Mouse (Mus musculus) myocyte (in vitro differentiated cells): ENCODE data around the gene Rnf224. TPM values are rescaled to one million over a fixed set of nuclear protein-coding genes. Genes with fewer than 3 reads are reported as not detected.
A peak's percentile ranks its signal among the peaks of the same experiment; 100 is the strongest.

ENCODE experiments used
- H3K27me3 ChIP-seq: one replicate; pipeline ENCODE4 v1.6.1; 2011; ENCODE audit not compliant: control insufficient read depth, insufficient read depth, insufficient read length
- H3K36me3 ChIP-seq: one replicate; pipeline ENCODE4 v1.6.1; 2011; ENCODE audit not compliant: control insufficient read depth, insufficient read depth
- H3K4me2 ChIP-seq: one replicate; pipeline ENCODE4 v1.6.1; 2011; ENCODE audit warnings: low read depth, control low read depth
- H3K4me3 ChIP-seq: one replicate; pipeline ENCODE4 v1.5.1; 2011; ENCODE audit warnings: mild to moderate bottlenecking, control low read depth, moderate library complexity
- H3K79me2 ChIP-seq: one replicate; pipeline ENCODE4 v1.6.1; 2011; ENCODE audit not compliant: control insufficient read depth, insufficient read depth
- H3ac ChIP-seq: one replicate; pipeline ENCODE4 v1.6.1; 2011; ENCODE audit not compliant: control insufficient read depth, insufficient read length
- CEBPB ChIP-seq: IDR thresholded peaks from 2 replicates; pipeline ENCODE4 v1.6.1; 2011; ENCODE audit warnings: mild to moderate bottlenecking, moderate library complexity; ENCODE audit not compliant: poor library complexity, insufficient read depth, severe bottlenecking
- E2F4 ChIP-seq: IDR thresholded peaks from one replicate; pipeline ENCODE4 v1.6.1; 2011; ENCODE audit warnings: mild to moderate bottlenecking, control low read depth, moderate library complexity; ENCODE audit not compliant: insufficient read depth
- MAX ChIP-seq: IDR thresholded peaks from one replicate; pipeline ENCODE4 v1.6.1; 2011; ENCODE audit warnings: low read depth, mild to moderate bottlenecking, control low read depth
- MYOD1 ChIP-seq, 3 experiments: IDR thresholded peaks; one replicate each; pipeline ENCODE4 v1.6.1; 2011; ENCODE audit warnings: control low read depth in 2 of 3, low read depth in 2 of 3, mild to moderate bottlenecking in 2 of 3, moderate library complexity in 1 of 3; ENCODE audit not compliant: insufficient read length in 2 of 3, control insufficient read depth in 1 of 3
- MYOG ChIP-seq, 3 experiments: IDR thresholded peaks; one replicate each; pipeline ENCODE4 v1.6.1; 2011; ENCODE audit warnings: control low read depth in 2 of 3, low read depth in 2 of 3, mild to moderate bottlenecking in 2 of 3; ENCODE audit not compliant: insufficient read length in 2 of 3, control insufficient read depth in 1 of 3, insufficient read depth in 1 of 3
- POLR2A ChIP-seq: IDR thresholded peaks from one replicate; pipeline ENCODE4 v1.6.1; 2011; ENCODE audit warnings: low read depth, mild to moderate bottlenecking, control low read depth, moderate library complexity; ENCODE audit not compliant: insufficient read length
- POLR2AphosphoS2 ChIP-seq: IDR thresholded peaks from one replicate; pipeline ENCODE4 v1.6.1; 2011; ENCODE audit warnings: low read depth, control low read depth; ENCODE audit not compliant: insufficient read length
- REST ChIP-seq: IDR thresholded peaks from one replicate; pipeline ENCODE4 v1.6.1; 2011; ENCODE audit warnings: mild to moderate bottlenecking, control low read depth, moderate library complexity; ENCODE audit not compliant: insufficient read depth, insufficient read length
- SRF ChIP-seq: IDR thresholded peaks from one replicate; pipeline ENCODE4 v1.6.1; 2011; ENCODE audit warnings: low read depth; ENCODE audit not compliant: control insufficient read depth, insufficient read length
- TCF12 ChIP-seq: IDR thresholded peaks from one replicate; pipeline ENCODE4 v1.6.1; 2011; ENCODE audit warnings: mild to moderate bottlenecking, control low read depth; ENCODE audit not compliant: poor library complexity, insufficient read depth, severe bottlenecking
- TCF3 ChIP-seq: IDR thresholded peaks from one replicate; pipeline ENCODE4 v1.6.1; 2011; ENCODE audit warnings: low read depth, control low read depth; ENCODE audit not compliant: insufficient read length
- USF1 ChIP-seq: IDR thresholded peaks from one replicate; pipeline ENCODE4 v1.6.1; 2011; ENCODE audit warnings: low read depth, mild to moderate bottlenecking, control low read depth, moderate library complexity
- polyA plus RNA-seq: library from polyadenylated mRNA; unstranded; fragments of >200 nt; fragmentation: generic; extraction: Trizol; gene quantifications from one replicate; pipeline ENCODE4 v1.2.1, GENCODE M21; 2012; ENCODE audit warnings: missing spikeins

Rnf224 gene
- polyA plus RNA-seq, 1 experiment = not detected

DNA sequence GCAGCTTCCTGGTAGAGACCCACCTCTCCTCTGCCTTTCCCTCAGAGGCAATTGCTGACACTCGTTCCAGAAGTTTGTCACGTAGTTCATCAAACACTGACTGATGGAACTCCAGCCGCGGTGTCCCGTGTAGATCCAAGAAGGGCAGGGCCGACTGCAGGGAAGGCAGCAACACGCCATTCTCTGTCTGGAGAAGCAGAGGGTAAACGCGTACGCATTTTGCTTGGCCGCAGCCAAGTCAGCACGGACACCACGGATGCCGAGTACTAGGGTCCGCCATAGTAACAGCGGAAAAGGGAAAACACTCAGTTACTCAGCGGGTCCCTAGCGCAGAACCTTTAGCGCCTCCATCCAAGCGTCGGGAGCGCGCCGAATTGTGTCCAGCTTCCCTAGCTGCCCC lies 25.9 kb downstream of the Rnf224 start:
- Histone ChIP-seq H3K4me2 (peak overlapping the region; percentile 96), H3K4me3 (peak overlapping the region; percentile 96), H3K79me2 (peaks cover 34% of the 10 kb centered on the region), H3K36me3 (peaks cover 9% of the 10 kb centered on the region), H3K27me3 (no peaks in the 10 kb centered on the region), H3ac (peak overlapping the region; percentile 41)
- TF ChIP-seq TCF12 = no peak
- TF ChIP-seq POLR2A = no peak
- TF ChIP-seq REST = no peak
- no peak for TF ChIP-seq USF1
- no peak for TF ChIP-seq TCF3
- no peak for TF ChIP-seq MYOG (IDR thresholded peaks at IDR 0.05; ENCODE audit: control insufficient read depth in 1 of 3, insufficient read depth in 1 of 3, insufficient read length in 2 of 3, low read depth in 2 of 3)
- TF ChIP-seq CEBPB = no peak
- TF ChIP-seq MYOD1 (IDR thresholded peaks at IDR 0.05; ENCODE audit: control insufficient read depth in 1 of 3, insufficient read length in 2 of 3, low read depth in 2 of 3) = no peak
- TF ChIP-seq MAX = no peak
- TF ChIP-seq POLR2AphosphoS2 = no peak
- TF ChIP-seq SRF = no peak
- TF ChIP-seq E2F4 = no peak

GRCm38 (mm10) chr2:25207593-25207992 lies 29.0 kb downstream of the Rnf224 start:
- H3K79me2 ChIP-seq = peaks cover 34% of the 10 kb centered on the region
- peaks cover 21% of the 10 kb centered on the region for H3K36me3 ChIP-seq
- H3ac ChIP-seq = no peak overlapping the region
- no peak overlapping the region for H3K4me2 ChIP-seq
- TF ChIP-seq MAX (no peak), USF1 (no peak), MYOD1 (IDR thresholded peaks at IDR 0.05; ENCODE audit: control insufficient read depth in 1 of 3, insufficient read length in 2 of 3, low read depth in 2 of 3) (no peak), REST (no peak), TCF3 (no peak), POLR2AphosphoS2 (no peak), TCF12 (no peak), POLR2A (no peak), E2F4 (no peak), SRF (no peak), CEBPB (no peak), MYOG (IDR thresholded peaks at IDR 0.05; ENCODE audit: control insufficient read depth in 1 of 3, insufficient read depth in 1 of 3, insufficient read length in 2 of 3, low read depth in 2 of 3) (no peak)
- no peaks in the 10 kb centered on the region for H3K27me3 ChIP-seq
- no peak overlapping the region for H3K4me3 ChIP-seq

- H3K27me3 ChIP-seq = no peaks in the 10 kb centered on the region
- no peak overlapping the region for H3ac ChIP-seq
- peaks cover 14% of the 10 kb centered on the region for H3K79me2 ChIP-seq
- H3K36me3 ChIP-seq = peaks cover 44% of the 10 kb centered on the region
- TF ChIP-seq TCF3 = no peak
- no peak for TF ChIP-seq TCF12
- TF ChIP-seq USF1 = no peak
- TF ChIP-seq MYOG (IDR thresholded peaks at IDR 0.05; ENCODE audit: control insufficient read depth in 1 of 3, insufficient read depth in 1 of 3, insufficient read length in 2 of 3, low read depth in 2 of 3) = no peak
- TF ChIP-seq REST = no peak
- TF ChIP-seq POLR2A = no peak
- TF ChIP-seq CEBPB = no peak
- TF ChIP-seq MAX = no peak
- TF ChIP-seq E2F4 = no peak
- TF ChIP-seq SRF = no peak
- H3K4me2 ChIP-seq = no peak overlapping the region
- no peak overlapping the region for H3K4me3 ChIP-seq
These were observed 32.9 kb downstream of the Rnf224 start for GRCm38 (mm10) chr2:25203631-25204214.

DNA sequence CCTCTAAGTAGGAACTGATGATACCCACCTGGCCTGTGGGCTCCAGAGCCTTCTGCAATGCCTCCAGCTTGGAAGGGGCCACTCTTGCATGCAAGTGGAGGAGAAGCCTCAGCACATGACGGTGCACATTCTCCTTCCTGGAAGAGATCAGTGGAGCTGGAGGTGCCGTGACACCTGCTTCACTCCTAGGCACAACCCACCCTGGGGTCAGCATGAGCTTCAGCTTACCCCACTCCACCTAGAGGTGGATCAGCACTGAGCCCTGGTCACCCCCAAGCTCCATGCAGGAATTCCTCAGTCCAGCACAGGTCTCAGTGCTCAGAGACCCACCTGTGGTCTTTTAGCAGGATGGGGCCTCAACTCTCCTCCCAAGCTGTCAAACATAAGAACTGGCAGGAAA lies 36.0 kb downstream of the Rnf224 start:
- Histone ChIP-seq H3K4me2 (no peak overlapping the region), H3K27me3 (no peaks in the 10 kb centered on the region), H3K36me3 (peaks cover 35% of the 10 kb centered on the region), H3K4me3 (no peak overlapping the region), H3ac (no peak overlapping the region), H3K79me2 (no peaks in the 10 kb centered on the region)
- TF ChIP-seq TCF3 = no peak
- TF ChIP-seq CEBPB = no peak
- TF ChIP-seq TCF12 = no peak
- no peak for TF ChIP-seq MAX
- TF ChIP-seq SRF = no peak
- no peak for TF ChIP-seq REST
- no peak for TF ChIP-seq POLR2A
- no peak for TF ChIP-seq POLR2AphosphoS2
- no peak for TF ChIP-seq MYOD1 (IDR thresholded peaks at IDR 0.05; ENCODE audit: control insufficient read depth in 1 of 3, insufficient read length in 2 of 3, low read depth in 2 of 3)

DNA sequence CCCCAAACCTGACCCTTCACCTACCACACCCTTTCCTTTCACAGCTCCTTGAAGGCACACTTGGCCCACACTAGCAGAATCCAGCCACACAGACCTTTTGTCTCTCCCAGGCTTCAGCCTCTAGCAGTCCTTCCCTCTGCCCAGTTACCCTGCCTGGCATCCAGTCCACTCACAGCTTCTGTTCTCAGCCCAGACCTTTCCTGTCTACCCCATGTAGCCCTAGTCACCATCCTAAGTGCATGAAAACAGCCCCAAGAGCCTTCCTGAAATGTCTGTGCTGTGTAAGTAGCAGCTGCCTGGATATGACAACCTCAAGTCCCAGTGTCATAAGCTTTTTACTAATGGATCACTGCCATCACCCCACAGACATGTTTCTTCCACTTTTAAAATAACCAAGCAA lies 38.6 kb downstream of the Rnf224 start:
- TF ChIP-seq MYOG (IDR thresholded peaks at IDR 0.05; ENCODE audit: control insufficient read depth in 1 of 3, insufficient read depth in 1 of 3, insufficient read length in 2 of 3, low read depth in 2 of 3) (no peak), TCF3 (no peak)
- Histone ChIP-seq H3K27me3 (no peaks in the 10 kb centered on the region), H3K4me3 (no peak overlapping the region), H3K36me3 (peaks cover 27% of the 10 kb centered on the region), H3ac (no peak overlapping the region), H3K79me2 (no peaks in the 10 kb centered on the region), H3K4me2 (no peak overlapping the region)
